Mouse (Mus musculus) lung, postnatal 0 days (tissue): ENCODE measurements at regions not wholly inside any gene's neighbourhood (a gene's known extent, or its start where the extent isn't known, plus 50 kb on each side); places are given as distances from the start of the nearest gene placed in this dataset.

Source experiments
- ATAC-seq: fragments of 200-750 bp; cut with Nextera tagmentation; 2 replicates; pipeline ENCODE4 v1.8.0; 2017; ENCODE audit warnings: moderate library complexity
- DNase-seq: peaks from one replicate; pipeline ENCODE4 v3.0.0-alpha.2; 2016; ENCODE audit warnings: low spot score
- H3K27ac ChIP-seq: fragments of 300-500 bp; sonication (generic); 2 replicates; pipeline ENCODE4 v1.5.1; 2014; ENCODE audit warnings: antibody characterized with exemption, mild to moderate bottlenecking, low read length, mixed read lengths
- H3K27me3 ChIP-seq: fragments of 300-500 bp; sonication (generic); replicated peaks from 2 replicates; pipeline ENCODE4 v1.6.1; 2014; ENCODE audit warnings: low read length, mixed read lengths; ENCODE audit not compliant: insufficient read depth
- H3K36me3 ChIP-seq: fragments of 300-500 bp; sonication (generic); 2 replicates; pipeline ENCODE4 v1.6.1; 2014; ENCODE audit warnings: low read length, mixed read lengths; ENCODE audit not compliant: insufficient read depth
- H3K4me1 ChIP-seq: fragments of 300-500 bp; sonication (generic); 2 replicates; pipeline ENCODE4 v1.6.1; 2014; ENCODE audit warnings: antibody characterized with exemption, low read depth, low read length, mixed read lengths; ENCODE audit not compliant: insufficient read depth
- H3K4me2 ChIP-seq: fragments of 300-500 bp; sonication (generic); replicated peaks from 2 replicates; pipeline ENCODE4 v1.6.1; 2014; ENCODE audit warnings: low read depth, mild to moderate bottlenecking, low read length, moderate library complexity, mixed read lengths
- H3K4me3 ChIP-seq: fragments of 300-500 bp; sonication (generic); 2 replicates; pipeline ENCODE4 v1.5.1; 2014; ENCODE audit warnings: low read depth, low read length
- H3K9ac ChIP-seq: fragments of 300-500 bp; sonication (generic); replicated peaks from 2 replicates; pipeline ENCODE4 v1.6.1; 2014; ENCODE audit warnings: low read depth, mild to moderate bottlenecking
- H3K9me3 ChIP-seq: fragments of 300-500 bp; sonication (generic); 2 replicates; pipeline ENCODE4 v1.6.1; 2016; ENCODE audit warnings: low read length, mixed read lengths
- CTCF ChIP-seq: IDR thresholded peaks from 2 replicates; pipeline ENCODE4 v1.5.1; 2016; ENCODE audit warnings: antibody characterized with exemption, mild to moderate bottlenecking
- EP300 ChIP-seq: IDR thresholded peaks from 2 replicates; pipeline ENCODE4 v1.6.1; 2016; ENCODE audit warnings: antibody characterized with exemption, mild to moderate bottlenecking, control low read depth
- WGBS: fragments of 180-500 bp; shearing (Covaris S2); extraction: QIAGEN DNeasy Blood & Tissue Kit; methylation state at CpG from one replicate; pipeline ENCODE4 v1.1.7; 2014; 5-methylcytosine and 5-hydroxymethylcytosine counted together

GRCm38 (mm10) chr19:20035223-20035622 lies 355.5 kb downstream of the Anxa1 start:
- TF ChIP-seq CTCF (no peak), EP300 (no peak)
- Histone ChIP-seq H3K9ac (no peak overlapping the region), H3K36me3 (no peaks in the 10 kb centered on the region), H3K27ac (no peak overlapping the region), H3K4me3 (no peak overlapping the region), H3K4me1 (no peaks in the 10 kb centered on the region), H3K4me2 (no peak overlapping the region), H3K9me3 (no peaks in the 10 kb centered on the region), H3K27me3 (no peaks in the 10 kb centered on the region)
- no peak for ATAC-seq
- no peak for DNase-seq
- WGBS: 81% methylated on average over 3 of the region's 3 CpGs

GRCm38 (mm10) chr19:20027667-20028282 lies 363.0 kb downstream of the Anxa1 start:
- Histone ChIP-seq H3K9ac (no peak overlapping the region), H3K9me3 (no peaks in the 10 kb centered on the region), H3K36me3 (no peaks in the 10 kb centered on the region), H3K27me3 (no peaks in the 10 kb centered on the region), H3K27ac (no peak overlapping the region), H3K4me3 (no peak overlapping the region), H3K4me1 (no peaks in the 10 kb centered on the region), H3K4me2 (no peak overlapping the region)
- TF ChIP-seq EP300: no peak
- 63% methylated on average over 11 of the region's 11 CpGs for WGBS
- DNase-seq: no peak
- ATAC-seq: no peak

- DNase-seq (no peak), ATAC-seq (no peak)
- Histone ChIP-seq H3K27me3 (no peaks in the 10 kb centered on the region), H3K4me3 (no peak overlapping the region), H3K36me3 (no peaks in the 10 kb centered on the region), H3K9me3 (no peaks in the 10 kb centered on the region), H3K27ac (no peak overlapping the region), H3K9ac (no peak overlapping the region), H3K4me1 (no peaks in the 10 kb centered on the region), H3K4me2 (no peak overlapping the region)
- TF ChIP-seq CTCF (no peak), EP300 (no peak)
- WGBS: 84% methylated on average over 4 of the region's 4 CpGs
Measured at GRCm38 (mm10) chr19:20014114-20014513, 376.6 kb downstream of the Anxa1 start.

GRCm38 (mm10) chr19:20009801-20010441 lies 380.8 kb downstream of the Anxa1 start:
- TF ChIP-seq EP300 (no peak), CTCF (no peak)
- H3K4me2 ChIP-seq: no peak overlapping the region
- ATAC-seq (no peak), DNase-seq (no peak)
- H3K36me3 ChIP-seq: no peaks in the 10 kb centered on the region
- 53% methylated on average over 12 of the region's 12 CpGs for WGBS
- H3K4me1 ChIP-seq: no peaks in the 10 kb centered on the region
- no peak overlapping the region for H3K4me3 ChIP-seq
- H3K27me3 ChIP-seq: no peaks in the 10 kb centered on the region
- no peaks in the 10 kb centered on the region for H3K9me3 ChIP-seq
- H3K9ac ChIP-seq: no peak overlapping the region
- no peak overlapping the region for H3K27ac ChIP-seq

GRCm38 (mm10) chr19:20005932-20006625 lies 384.7 kb downstream of the Anxa1 start:
- no peak for TF ChIP-seq CTCF
- no peak for TF ChIP-seq EP300

GRCm38 (mm10) chr19:19987255-19987654 lies 403.5 kb downstream of the Anxa1 start:
- DNase-seq: no peak
- Histone ChIP-seq H3K9me3 (no peaks in the 10 kb centered on the region), H3K4me3 (no peak overlapping the region), H3K4me1 (no peaks in the 10 kb centered on the region), H3K27ac (no peak overlapping the region), H3K27me3 (no peaks in the 10 kb centered on the region), H3K9ac (no peak overlapping the region), H3K4me2 (no peak overlapping the region), H3K36me3 (no peaks in the 10 kb centered on the region)
- TF ChIP-seq CTCF (no peak), EP300 (no peak)
- WGBS: 81% methylated on average over 1 of the region's 1 CpGs
- no peak for ATAC-seq

More at GRCm38 (mm10) chr19:20005932-20006625, 384.7 kb downstream of the Anxa1 start:
- Histone ChIP-seq H3K27me3 (no peaks in the 10 kb centered on the region), H3K9me3 (no peaks in the 10 kb centered on the region), H3K4me1 (no peaks in the 10 kb centered on the region), H3K4me3 (no peak overlapping the region), H3K36me3 (no peaks in the 10 kb centered on the region), H3K4me2 (no peak overlapping the region), H3K9ac (no peak overlapping the region), H3K27ac (no peak overlapping the region)
- ATAC-seq (no peak), DNase-seq (no peak)
- WGBS: 50% methylated on average over 4 of the region's 4 CpGs
